Mouse (Mus musculus) midbrain, embryonic 10.5 days (tissue): Measurements from ENCODE around the gene Lcp2. TPM values are rescaled to one million over a fixed set of nuclear protein-coding genes. Genes with fewer than 3 reads are reported as not detected.
A peak's percentile ranks its signal among the peaks of the same experiment; 100 is the strongest.

Experiments
- DNase-seq: peaks from one replicate; pipeline ENCODE4 v3.0.0-alpha.2; 2017; ENCODE audit warnings: low spot score
- H3K27ac ChIP-seq: fragments of 300-500 bp; sonication (generic); replicated peaks from 2 replicates; pipeline ENCODE4 v1.5.1; 2016; ENCODE audit warnings: mild to moderate bottlenecking
- H3K27me3 ChIP-seq: fragments of 300-500 bp; sonication (generic); 2 replicates; pipeline ENCODE4 v1.6.1; 2016; ENCODE audit warnings: low read depth, mild to moderate bottlenecking; ENCODE audit not compliant: poor library complexity, severe bottlenecking
- H3K36me3 ChIP-seq: fragments of 300-500 bp; sonication (generic); 2 replicates; pipeline ENCODE4 v1.6.1; 2016; ENCODE audit warnings: mild to moderate bottlenecking, moderate library complexity
- H3K4me1 ChIP-seq: fragments of 300-500 bp; sonication (generic); 2 replicates; pipeline ENCODE4 v1.6.1; 2016
- H3K4me3 ChIP-seq: fragments of 300-500 bp; sonication (generic); 2 replicates; pipeline ENCODE4 v1.5.1; 2016; ENCODE audit warnings: mild to moderate bottlenecking, moderate library complexity
- H3K9me3 ChIP-seq: fragments of 300-500 bp; sonication (generic); replicated peaks from 2 replicates; pipeline ENCODE4 v1.6.1; 2016; ENCODE audit warnings: mild to moderate bottlenecking
- WGBS: fragments of 180-500 bp; shearing (Covaris S2); methylation state at CpG from one replicate; pipeline ENCODE4 v1.1.7; 2016; 5-methylcytosine and 5-hydroxymethylcytosine counted together
- polyA plus RNA-seq: library from polyadenylated mRNA; unstranded; fragments of >200 nt; fragmentation: Nextera tagmentation; extraction: Ambion mirVana; gene quantifications from 2 replicates; pipeline ENCODE4 v1.2.1, GENCODE M21; 2016

The Lcp2 gene
- polyA plus RNA-seq, 1 experiment from 2014 or later: 1.8 TPM

GRCm38 (mm10) chr11:34053031-34053818 is 6.5 kb downstream of the Lcp2 start:
- H3K4me3 ChIP-seq: no peak overlapping the region
- H3K27me3 ChIP-seq: no peaks in the 10 kb centered on the region
- no peak for DNase-seq
- WGBS: 83% methylated on average over 6 of the region's 6 CpGs
- H3K9me3 ChIP-seq: no peaks in the 10 kb centered on the region
- no peaks in the 10 kb centered on the region for H3K36me3 ChIP-seq
- no peaks in the 10 kb centered on the region for H3K4me1 ChIP-seq
- H3K27ac ChIP-seq: no peak overlapping the region

DNA sequence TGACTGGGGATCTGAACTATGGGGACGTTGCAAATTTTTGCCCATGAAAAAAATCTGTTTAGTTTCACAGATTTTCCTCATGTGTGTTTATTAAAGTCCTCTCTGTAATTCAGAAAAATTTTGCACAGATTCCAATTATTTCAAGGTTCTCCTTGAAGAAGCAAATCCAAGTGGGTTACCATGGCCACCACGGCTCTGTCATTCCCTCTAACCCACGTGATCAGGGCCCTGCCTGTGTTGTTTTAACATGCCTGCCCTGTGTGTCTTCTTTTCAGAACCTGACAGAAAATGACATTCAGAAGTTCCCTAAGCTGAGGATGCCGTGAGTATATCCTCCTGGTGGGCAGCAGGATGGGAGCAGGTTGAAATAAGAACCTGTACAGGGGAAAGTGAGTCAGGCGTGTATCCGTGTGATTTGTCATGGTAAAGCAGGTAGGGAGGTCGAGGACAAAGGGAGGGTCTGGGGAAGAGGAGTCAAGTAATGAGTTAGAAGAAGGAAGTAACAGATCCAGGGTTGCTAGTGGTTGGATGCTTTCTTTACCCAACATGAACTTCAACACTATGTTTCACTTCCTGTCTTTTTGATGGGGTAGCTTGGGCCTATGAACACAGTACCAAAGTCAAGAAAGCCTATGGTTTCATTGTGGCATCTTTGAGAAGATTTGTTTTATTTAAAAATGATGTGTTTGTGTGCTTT is 7.5 kb downstream of the Lcp2 start:
- no peak for DNase-seq
- 85% methylated on average over 7 of the region's 7 CpGs for WGBS

GRCm38 (mm10) chr11:34056715-34057114 is 10.0 kb downstream of the Lcp2 start:
- WGBS: 94% methylated on average over 1 of the region's 1 CpGs
- Histone ChIP-seq H3K4me3 (no peak overlapping the region), H3K36me3 (no peaks in the 10 kb centered on the region), H3K27me3 (no peaks in the 10 kb centered on the region), H3K27ac (no peak overlapping the region), H3K9me3 (no peaks in the 10 kb centered on the region), H3K4me1 (no peaks in the 10 kb centered on the region)
- no peak for DNase-seq

More for the DNA sequence above, 7.5 kb downstream of the Lcp2 start:
- Histone ChIP-seq H3K27me3 (no peaks in the 10 kb centered on the region), H3K36me3 (no peaks in the 10 kb centered on the region), H3K4me3 (no peak overlapping the region), H3K9me3 (no peaks in the 10 kb centered on the region), H3K27ac (no peak overlapping the region), H3K4me1 (no peaks in the 10 kb centered on the region)

- Histone ChIP-seq H3K9me3 (no peaks in the 10 kb centered on the region), H3K36me3 (no peaks in the 10 kb centered on the region), H3K27ac (no peak overlapping the region), H3K4me1 (no peaks in the 10 kb centered on the region), H3K4me3 (no peak overlapping the region), H3K27me3 (no peaks in the 10 kb centered on the region)
- DNase-seq: no peak
These were observed 11.6 kb downstream of the Lcp2 start for GRCm38 (mm10) chr11:34058332-34058731.

DNA sequence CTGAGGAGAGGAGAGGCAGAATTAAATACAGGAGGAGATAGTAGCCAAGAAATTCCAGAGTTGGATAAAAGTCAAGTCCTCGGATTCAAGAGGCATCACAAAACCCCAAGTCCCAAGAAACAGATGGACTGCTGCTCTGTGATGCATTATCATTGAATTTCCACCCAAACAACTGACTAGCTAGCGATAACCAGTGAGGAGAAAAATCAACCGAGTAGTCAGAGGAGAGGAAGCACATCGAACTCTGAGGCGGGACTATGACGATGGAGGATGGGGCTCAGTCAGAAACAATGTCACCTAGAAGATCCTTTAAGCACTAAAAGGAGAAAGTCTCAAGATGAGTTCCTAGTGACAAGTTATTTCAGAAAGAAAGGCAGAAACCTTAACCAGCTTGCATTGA is 12.2 kb downstream of the Lcp2 start:
- DNase-seq: no peak
- Histone ChIP-seq H3K9me3 (no peaks in the 10 kb centered on the region), H3K36me3 (no peaks in the 10 kb centered on the region), H3K27me3 (no peaks in the 10 kb centered on the region), H3K27ac (no peak overlapping the region), H3K4me3 (no peak overlapping the region), H3K4me1 (peaks cover 4% of the 10 kb centered on the region)
- WGBS: 90% methylated on average over 6 of the region's 6 CpGs

DNA sequence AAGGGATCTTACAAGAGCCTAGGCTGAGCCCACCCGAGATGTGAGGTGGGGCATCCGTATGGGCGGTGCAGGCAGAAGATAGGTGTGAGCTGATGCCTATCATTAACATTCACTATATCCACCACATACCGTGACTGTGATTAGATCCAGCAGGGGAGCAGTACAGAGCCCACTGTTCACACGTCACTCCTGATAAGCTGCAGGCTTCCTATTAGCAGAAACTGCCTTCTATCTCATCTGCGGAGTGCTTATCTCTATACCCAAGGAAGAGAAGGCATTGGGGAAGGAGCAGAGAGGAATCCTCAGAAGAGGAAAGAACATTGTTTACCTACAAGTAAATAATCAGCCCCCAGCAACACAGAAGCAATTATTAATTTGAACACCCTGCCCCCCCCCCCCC is 15.0 kb downstream of the Lcp2 start:
- Histone ChIP-seq H3K4me1 (peaks cover 7% of the 10 kb centered on the region), H3K27me3 (no peaks in the 10 kb centered on the region), H3K4me3 (no peak overlapping the region), H3K36me3 (no peaks in the 10 kb centered on the region), H3K27ac (no peak overlapping the region), H3K9me3 (no peaks in the 10 kb centered on the region)
- WGBS: 67% methylated on average over 6 of the region's 6 CpGs
- no peak for DNase-seq

- DNase-seq: no peak
- Histone ChIP-seq H3K27ac (no peak overlapping the region), H3K4me3 (no peak overlapping the region), H3K27me3 (no peaks in the 10 kb centered on the region), H3K9me3 (no peaks in the 10 kb centered on the region), H3K36me3 (no peaks in the 10 kb centered on the region), H3K4me1 (peaks cover 7% of the 10 kb centered on the region)
- 82% methylated on average over 2 of the region's 2 CpGs for WGBS
These were observed 16.5 kb downstream of the Lcp2 start for GRCm38 (mm10) chr11:34063257-34063656.

- Histone ChIP-seq H3K9me3 (no peaks in the 10 kb centered on the region), H3K27me3 (no peaks in the 10 kb centered on the region), H3K27ac (0 out of 2 replicates have a peak overlapping the region, but pooled peaks have one; percentile 42), H3K4me1 (peaks cover 7% of the 10 kb centered on the region), H3K4me3 (no peak overlapping the region), H3K36me3 (no peaks in the 10 kb centered on the region)
- no peak for DNase-seq
- 67% methylated on average over 5 of the region's 5 CpGs for WGBS
These were observed 17.2 kb downstream of the Lcp2 start for GRCm38 (mm10) chr11:34063702-34064485.

- H3K9me3 ChIP-seq: no peaks in the 10 kb centered on the region
- no peak overlapping the region for H3K4me3 ChIP-seq
- no peaks in the 10 kb centered on the region for H3K36me3 ChIP-seq
These were observed 23.9 kb downstream of the Lcp2 start for GRCm38 (mm10) chr11:34070596-34070995.

GRCm38 (mm10) chr11:34072309-34072708 is 25.6 kb downstream of the Lcp2 start:
- Histone ChIP-seq H3K27ac (no peak overlapping the region), H3K4me1 (no peaks in the 10 kb centered on the region), H3K4me3 (no peak overlapping the region), H3K9me3 (no peaks in the 10 kb centered on the region), H3K36me3 (no peaks in the 10 kb centered on the region), H3K27me3 (peaks cover 9% of the 10 kb centered on the region)
- DNase-seq: no peak
- 82% methylated on average over 4 of the region's 4 CpGs for WGBS

More at GRCm38 (mm10) chr11:34070596-34070995, 23.9 kb downstream of the Lcp2 start:
- no peaks in the 10 kb centered on the region for H3K4me1 ChIP-seq
- H3K27ac ChIP-seq: no peak overlapping the region
- H3K27me3 ChIP-seq: peaks cover 9% of the 10 kb centered on the region
- no peak for DNase-seq

DNA sequence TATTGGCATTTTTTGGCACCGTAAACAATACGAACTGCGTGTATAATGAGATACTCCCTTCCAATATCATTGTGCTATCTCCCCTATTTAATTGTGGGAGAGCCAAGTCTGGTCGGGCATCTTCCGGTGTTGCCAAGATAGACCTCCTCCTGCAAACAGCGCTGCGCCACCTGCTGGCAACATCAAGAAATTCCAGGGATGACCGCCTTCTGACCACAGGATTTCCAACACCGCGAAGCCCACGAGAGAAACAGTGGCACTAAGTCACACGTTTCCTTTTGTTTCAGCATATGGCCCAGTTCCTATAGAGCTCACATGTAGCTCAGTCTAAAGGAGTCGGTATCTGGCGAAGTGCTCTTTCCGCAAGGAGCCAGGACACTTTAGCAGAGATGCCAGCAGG is 27.1 kb downstream of the Lcp2 start:
- peak; percentile 72 for DNase-seq
- H3K36me3 ChIP-seq: no peaks in the 10 kb centered on the region
- H3K9me3 ChIP-seq: no peaks in the 10 kb centered on the region
- no peak overlapping the region for H3K4me3 ChIP-seq
- H3K27ac ChIP-seq: no peak overlapping the region
- H3K4me1 ChIP-seq: no peaks in the 10 kb centered on the region
- WGBS: 15% methylated on average over 15 of the region's 15 CpGs
- peaks cover 9% of the 10 kb centered on the region for H3K27me3 ChIP-seq

GRCm38 (mm10) chr11:34077870-34078269 is 31.1 kb downstream of the Lcp2 start:
- H3K36me3 ChIP-seq: no peaks in the 10 kb centered on the region
- no peaks in the 10 kb centered on the region for H3K9me3 ChIP-seq
- peaks cover 9% of the 10 kb centered on the region for H3K27me3 ChIP-seq
- 85% methylated on average over 2 of the region's 2 CpGs for WGBS
- H3K4me1 ChIP-seq: no peaks in the 10 kb centered on the region; the same call in 1 of the 2 replicates
- H3K4me3 ChIP-seq: no peak overlapping the region
- no peak for DNase-seq
- H3K27ac ChIP-seq: no peak overlapping the region
